Mouse (Mus musculus) midbrain, embryonic 16.5 days (tissue): ENCODE data around the gene B4galt1. TPM values are rescaled to one million over a fixed set of nuclear protein-coding genes. Genes with fewer than 3 reads are reported as not detected.

Source experiments
- ATAC-seq: fragments of 200-750 bp; cut with Nextera tagmentation; 2 replicates; pipeline ENCODE4 v1.8.0; 2017; ENCODE audit warnings: moderate TSS enrichment
- H3K27ac ChIP-seq: fragments of 300-500 bp; sonication (generic); 2 replicates; pipeline ENCODE4 v1.5.1; 2014; ENCODE audit warnings: mild to moderate bottlenecking, low read length, mixed read lengths
- H3K27me3 ChIP-seq: fragments of 300-500 bp; sonication (generic); 2 replicates; pipeline ENCODE4 v1.6.1; 2014; ENCODE audit warnings: low read depth, low read length, mixed read lengths; ENCODE audit not compliant: control insufficient read depth, insufficient read depth
- H3K36me3 ChIP-seq: fragments of 300-500 bp; sonication (generic); 2 replicates; pipeline ENCODE4 v1.6.1; 2014; ENCODE audit warnings: mild to moderate bottlenecking, low read length, moderate library complexity, mixed read lengths; ENCODE audit not compliant: control insufficient read depth, insufficient read depth
- H3K4me1 ChIP-seq: fragments of 300-500 bp; sonication (generic); 2 replicates; pipeline ENCODE4 v1.6.1; 2014; ENCODE audit warnings: mild to moderate bottlenecking, low read length, mixed read lengths; ENCODE audit not compliant: control insufficient read depth, insufficient read depth
- H3K4me2 ChIP-seq: fragments of 300-500 bp; sonication (generic); 2 replicates; pipeline ENCODE4 v1.6.1; 2014; ENCODE audit warnings: mild to moderate bottlenecking, low read length, mixed read lengths
- H3K4me3 ChIP-seq: fragments of 300-500 bp; sonication (generic); 2 replicates; pipeline ENCODE4 v1.5.1; 2014; ENCODE audit warnings: low read depth, mild to moderate bottlenecking, low read length, moderate library complexity, mixed read lengths
- H3K9ac ChIP-seq: fragments of 300-500 bp; sonication (generic); 2 replicates; pipeline ENCODE4 v1.6.1; 2014; ENCODE audit warnings: low read depth, low read length, mixed read lengths
- H3K9me3 ChIP-seq: fragments of 300-500 bp; sonication (generic); replicated peaks from 2 replicates; pipeline ENCODE4 v1.6.1; 2014; ENCODE audit warnings: mild to moderate bottlenecking, low read length, mixed read lengths; ENCODE audit not compliant: control insufficient read depth, poor library complexity, severe bottlenecking
- whole genome bisulfite sequencing: fragments of 180-500 bp; shearing (Covaris S2); extraction: QIAGEN DNeasy Blood & Tissue Kit; methylation state at CpG from one replicate; pipeline ENCODE4 v1.1.7; 2014; 5-methylcytosine and 5-hydroxymethylcytosine counted together
- polyA plus RNA-seq: library from polyadenylated mRNA; unstranded; fragments of >200 nt; fragmentation: Nextera tagmentation; extraction: Ambion mirVana; gene quantifications from 2 replicates; pipeline ENCODE4 v1.2.1, GENCODE M21; 2015

Gene B4galt1
- polyA plus RNA-seq, 1 experiment from 2014 or later, result 5.8 TPM

DNA sequence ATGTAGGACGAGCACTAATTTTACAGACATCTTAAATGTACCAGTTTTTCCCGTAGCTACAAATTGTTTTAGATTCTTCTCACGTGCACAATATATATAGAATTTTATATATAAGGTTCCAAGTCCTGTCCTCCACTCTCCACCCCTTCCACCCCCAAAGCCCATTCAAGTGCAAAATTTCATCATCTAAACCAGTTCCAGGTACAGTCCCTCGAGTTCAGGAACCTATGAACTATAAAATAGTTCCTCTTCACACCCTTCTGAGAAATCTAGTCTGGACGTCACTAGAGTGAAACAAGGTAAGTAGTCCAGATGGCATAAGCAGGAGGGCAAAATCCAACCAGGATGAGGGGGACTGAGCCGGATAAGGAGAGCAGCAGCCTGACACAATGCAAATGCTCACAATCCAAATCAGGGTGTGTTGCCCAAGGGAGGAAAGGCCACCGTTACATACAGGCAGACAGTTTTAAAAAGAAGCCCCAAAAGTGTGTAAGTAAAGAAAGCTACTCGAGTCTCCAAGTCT is 4.1 kb upstream of the B4galt1 start:
- H3K9ac ChIP-seq, result no peak overlapping the region
- H3K27ac ChIP-seq, result no peak overlapping the region
- H3K9me3 ChIP-seq, result no peaks in the 10 kb centered on the region
- H3K4me2 ChIP-seq, result no peak overlapping the region
- H3K36me3 ChIP-seq, result no peaks in the 10 kb centered on the region
- WGBS, result 86% methylated on average over 8 of the region's 8 CpGs
- no peak overlapping the region for H3K4me3 ChIP-seq
- peaks cover 9% of the 10 kb centered on the region for H3K4me1 ChIP-seq
- H3K27me3 ChIP-seq, result no peaks in the 10 kb centered on the region
- ATAC-seq, result no peak

- no peak for ATAC-seq
- H3K4me3 ChIP-seq, result no peak overlapping the region
- WGBS, result 70% methylated on average over 6 of the region's 6 CpGs
Observed at GRCm38 (mm10) chr4:40856571-40856970, 2.8 kb upstream of the B4galt1 start.

GRCm38 (mm10) chr4:40854387-40854933 is 655 bp upstream of the B4galt1 start:
- peak overlapping the region; percentile 82 for H3K27ac ChIP-seq
- peaks cover 31% of the 10 kb centered on the region for H3K4me1 ChIP-seq
- H3K9me3 ChIP-seq, result no peaks in the 10 kb centered on the region
- WGBS, result 14% methylated on average over 18 of the region's 18 CpGs
- peak overlapping the region; percentile 85 for H3K9ac ChIP-seq
- ATAC-seq, result peak; percentile 22
- peak overlapping the region; percentile 78 for H3K4me3 ChIP-seq
- H3K36me3 ChIP-seq, result no peaks in the 10 kb centered on the region
- no peaks in the 10 kb centered on the region for H3K27me3 ChIP-seq
- peak overlapping the region; percentile 74 for H3K4me2 ChIP-seq

More at GRCm38 (mm10) chr4:40856571-40856970, 2.8 kb upstream of the B4galt1 start:
- H3K27me3 ChIP-seq, result no peaks in the 10 kb centered on the region
- peaks cover 22% of the 10 kb centered on the region for H3K4me1 ChIP-seq
- no peaks in the 10 kb centered on the region for H3K36me3 ChIP-seq
- no peak overlapping the region for H3K9ac ChIP-seq
- H3K27ac ChIP-seq, result no peak overlapping the region
- H3K9me3 ChIP-seq, result no peaks in the 10 kb centered on the region
- H3K4me2 ChIP-seq, result no peak overlapping the region

DNA sequence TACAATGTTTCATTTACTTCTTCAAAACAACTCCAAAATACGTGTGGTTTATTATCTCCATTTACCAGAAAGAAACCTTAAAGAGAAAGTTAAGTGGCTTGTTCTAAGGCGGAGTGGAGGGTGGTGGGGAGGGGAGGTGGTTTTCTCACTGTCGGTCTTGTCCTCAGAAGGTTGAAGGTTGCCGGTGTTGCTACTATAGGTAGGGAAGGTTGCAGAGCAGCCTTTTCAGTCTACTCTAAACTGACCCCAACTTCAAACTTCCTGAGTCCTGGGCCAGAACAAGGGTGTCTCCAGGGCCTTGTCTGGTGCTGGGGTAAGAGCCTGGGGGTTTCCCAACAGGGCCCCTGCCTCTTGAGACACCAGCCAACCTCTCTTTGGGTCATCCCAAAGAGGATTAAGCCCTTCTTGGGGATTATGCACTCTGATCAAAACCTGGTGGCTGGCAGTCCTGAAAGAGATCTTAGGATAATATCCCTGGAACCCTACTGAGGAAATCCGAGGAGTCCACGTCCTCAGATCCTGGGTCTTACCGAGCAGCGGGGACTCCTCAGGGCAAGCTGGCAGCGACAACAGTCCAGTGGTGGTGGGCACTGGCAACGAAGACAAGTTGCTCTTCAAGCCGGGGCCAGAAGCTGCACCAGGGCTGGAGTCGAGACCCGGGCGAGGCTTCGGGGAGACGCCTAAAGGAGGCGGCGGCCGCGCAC is 792 bp downstream of the B4galt1 start:
- no peaks in the 10 kb centered on the region for H3K9me3 ChIP-seq
- no peaks in the 10 kb centered on the region for H3K36me3 ChIP-seq
- H3K9ac ChIP-seq, result peak overlapping the region; percentile 85
- H3K4me1 ChIP-seq, result peaks cover 31% of the 10 kb centered on the region
- peak overlapping the region; percentile 82 for H3K27ac ChIP-seq
- peak overlapping the region; percentile 78 for H3K4me3 ChIP-seq
- peak overlapping the region; percentile 74 for H3K4me2 ChIP-seq
- no peaks in the 10 kb centered on the region for H3K27me3 ChIP-seq
- no peak for ATAC-seq
- 1% methylated on average over 19 of the region's 20 CpGs for WGBS

- Histone ChIP-seq H3K4me3 (peak overlapping the region; percentile 78), H3K27me3 (no peaks in the 10 kb centered on the region), H3K27ac (no peak overlapping the region), H3K4me2 (peak overlapping the region; percentile 74), H3K4me1 (peaks cover 31% of the 10 kb centered on the region), H3K36me3 (no peaks in the 10 kb centered on the region), H3K9me3 (no peaks in the 10 kb centered on the region), H3K9ac (no peak overlapping the region; the same call in 1 of the 2 replicates)
- ATAC-seq, result no peak
- WGBS, result 35% methylated on average over 5 of the region's 5 CpGs
Observed at GRCm38 (mm10) chr4:40852249-40852781, 1.5 kb downstream of the B4galt1 start.

DNA sequence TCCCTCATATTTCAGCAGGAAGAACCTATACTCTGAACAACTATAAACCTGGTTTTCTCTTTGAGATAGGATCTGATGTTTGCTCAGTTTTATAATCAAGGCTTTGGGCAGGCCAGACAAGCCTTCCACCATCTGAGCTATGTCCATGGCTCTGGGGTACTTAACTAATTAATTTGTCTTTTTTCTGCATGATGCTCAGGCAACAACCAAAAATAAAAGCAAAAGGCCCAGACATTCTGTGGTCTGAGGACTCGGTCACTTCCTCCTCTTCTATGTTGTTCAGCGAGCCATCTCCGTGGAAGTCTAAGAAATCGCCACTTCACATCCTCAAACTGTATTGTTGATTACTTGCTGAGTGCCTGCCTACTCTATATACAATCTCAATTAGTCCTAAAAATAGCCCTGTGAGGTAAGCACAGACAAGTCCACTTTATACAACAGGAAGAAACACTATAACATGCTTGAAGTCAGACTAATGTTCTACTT is 2.0 kb downstream of the B4galt1 start:
- H3K27ac ChIP-seq, result no peak overlapping the region
- peak overlapping the region; percentile 74 for H3K4me2 ChIP-seq
- H3K27me3 ChIP-seq, result no peaks in the 10 kb centered on the region
- H3K4me1 ChIP-seq, result peaks cover 31% of the 10 kb centered on the region
- H3K9me3 ChIP-seq, result no peaks in the 10 kb centered on the region
- ATAC-seq, result no peak
- 58% methylated on average over 4 of the region's 4 CpGs for WGBS
- no peak overlapping the region; the same call in 1 of the 2 replicates for H3K4me3 ChIP-seq
- no peaks in the 10 kb centered on the region for H3K36me3 ChIP-seq
- H3K9ac ChIP-seq, result no peak overlapping the region

GRCm38 (mm10) chr4:40851031-40851762 is 2.6 kb downstream of the B4galt1 start:
- Histone ChIP-seq H3K27me3 (no peaks in the 10 kb centered on the region), H3K9ac (no peak overlapping the region), H3K36me3 (no peaks in the 10 kb centered on the region), H3K9me3 (no peaks in the 10 kb centered on the region), H3K27ac (no peak overlapping the region), H3K4me2 (peak overlapping the region; percentile 74), H3K4me3 (no peak overlapping the region), H3K4me1 (peaks cover 31% of the 10 kb centered on the region)
- ATAC-seq, result no peak
- 75% methylated on average over 6 of the region's 6 CpGs for WGBS

DNA sequence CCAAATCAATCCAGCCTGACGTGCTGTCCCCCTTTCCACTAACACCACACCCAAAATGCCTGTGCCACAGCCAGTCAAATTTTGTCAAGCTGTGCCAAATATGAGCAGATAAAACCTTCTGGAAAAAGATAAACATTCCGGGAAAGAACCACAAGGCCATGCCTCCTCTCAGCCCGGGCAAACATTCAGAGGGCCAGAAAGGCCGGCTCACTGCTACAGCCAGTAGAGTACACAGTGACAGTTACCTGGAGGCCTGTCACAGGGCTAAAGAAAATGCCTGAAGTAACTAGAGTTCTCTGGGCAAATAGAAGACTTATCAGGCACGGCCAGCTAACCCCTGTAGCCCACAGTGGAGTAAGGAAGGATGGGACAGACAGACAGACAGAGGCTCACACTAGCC is 3.2 kb downstream of the B4galt1 start:
- no peak overlapping the region for H3K4me2 ChIP-seq
- no peak overlapping the region for H3K4me3 ChIP-seq
- peaks cover 31% of the 10 kb centered on the region for H3K4me1 ChIP-seq
- no peaks in the 10 kb centered on the region for H3K9me3 ChIP-seq
- ATAC-seq, result no peak
- no peaks in the 10 kb centered on the region for H3K36me3 ChIP-seq
- no peak overlapping the region for H3K27ac ChIP-seq
- WGBS, result 82% methylated on average over 5 of the region's 5 CpGs
- no peak overlapping the region for H3K9ac ChIP-seq
- H3K27me3 ChIP-seq, result no peaks in the 10 kb centered on the region
